In the genomic region with DNA sequence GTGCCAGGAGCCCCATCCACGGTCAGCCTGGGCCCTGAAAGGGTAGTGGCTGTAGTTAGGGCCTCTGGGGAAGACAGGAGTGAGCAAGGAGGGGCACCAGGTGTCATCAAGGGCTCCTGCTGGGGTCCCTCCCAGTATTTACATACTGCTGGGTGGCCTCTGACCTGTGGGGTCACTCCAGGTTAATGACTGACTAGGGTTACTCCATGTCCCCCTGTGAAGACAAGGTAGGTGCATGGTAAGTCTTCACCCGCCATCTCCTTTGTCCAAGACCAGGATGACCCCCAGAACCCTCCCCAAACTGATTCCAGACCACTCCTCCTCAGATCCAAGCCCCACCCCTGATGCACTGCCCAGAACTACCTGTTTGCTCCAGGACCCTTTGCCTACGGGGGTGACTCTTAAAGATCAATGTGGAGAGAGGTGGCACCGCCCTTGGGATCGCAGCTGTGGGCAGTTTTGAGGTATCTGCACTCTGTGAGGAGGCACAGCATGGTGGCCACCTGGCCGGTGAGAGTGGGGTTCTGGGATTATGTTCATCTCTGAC, we compare ENCODE assay signal across 11 mouse cellular contexts. TPM values are rescaled to one million over a fixed set of nuclear protein-coding genes. Genes with fewer than 3 reads are reported as not detected.
A peak's percentile ranks its signal among the peaks of the same experiment; 100 is the strongest.
DNase-seq lines count a peak whose midpoint lies in the region; ATAC-seq and TF ChIP-seq lines count a peak whose summit lies in the region.
"Had no signal": no experiment of that assay in that cellular context is flagged by ENCODE, and none has a peak within 500 bp of the region (broad histone marks: within the 10 kb centered on the region; RNA-seq: fewer than 3 reads in every experiment).

TSS of gene Gdf15 (minus strand) at position 111 of the 547 bp plus-strand sequence.

- H3K4me2 ChIP-seq in heart, embryonic 11.5 days, result peak within 1 kb of the TSS; percentile 31
- peak within 1 kb of the TSS; percentile 81; the same call in 1 of the 2 replicates for H3K4me2 ChIP-seq in lung, embryonic 15.5 days
- H3K4me2 ChIP-seq in embryonic facial prominence, embryonic 15.5 days (replicated peaks), result peak within 1 kb of the TSS; percentile 15; the same call in 1 of the 2 replicates

- ATAC-seq in heart, embryonic 11.5 days (replicated peaks; ENCODE audit: insufficient number of reproducible peaks, low FRiP score, low TSS enrichment), result no peak
- ATAC-seq in lung, embryonic 15.5 days (ENCODE audit: borderline replicate concordance, extremely low read depth, low FRiP score, low TSS enrichment), result no peak
- no peak for ATAC-seq in embryonic facial prominence, embryonic 15.5 days (ENCODE audit: insufficient number of reproducible peaks, low FRiP score, low TSS enrichment, low read depth)

- TF ChIP-seq POLR2A in small intestine, adult 2 months (IDR thresholded peaks at IDR 0.05; ENCODE audit: low read depth, low read length), result no peak

- no peak for TF ChIP-seq CTCF in small intestine, adult 2 months (IDR thresholded peaks at IDR 0.05; ENCODE audit: extremely low read depth, insufficient read length, insufficient replicate concordance, low read depth, low read length)

- H3K9ac ChIP-seq in heart, embryonic 11.5 days (ENCODE audit: low read depth, low read length), result 0 out of 2 replicates have a peak within 1 kb of the TSS, but pooled peaks have one; percentile 34
- H3K9ac ChIP-seq in lung, embryonic 15.5 days, result no peak within 1 kb of the TSS
- H3K9ac ChIP-seq in embryonic facial prominence, embryonic 15.5 days, result no peak within 1 kb of the TSS

- no peak for DNase-seq in heart, postnatal 25 days (ENCODE audit: low spot score)
- DNase-seq in lung, postnatal 14 days, result no peak
- DNase-seq in left cerebral cortex, postnatal 36 days (ENCODE audit: low spot score in 2 of 2), result no peak
- DNase-seq in cerebellum, postnatal 10 days, result no peak
- DNase-seq: lung, postnatal 10 days had no signal

- 0 out of 2 replicates have a peak within 1 kb of the TSS, but pooled peaks have one; percentile 5 for H3K4me3 ChIP-seq in heart, embryonic 11.5 days (ENCODE audit: low read depth, low read length)
- no peak within 1 kb of the TSS; the same call in 1 of the 2 replicates for H3K4me3 ChIP-seq in lung, embryonic 15.5 days
- no peak within 1 kb of the TSS for H3K4me3 ChIP-seq in embryonic facial prominence, embryonic 15.5 days (replicated peaks)
- H3K4me3 ChIP-seq in small intestine, adult 2 months (ENCODE audit: low read depth, low read length), result peak within 1 kb of the TSS; percentile 60
- H3K4me3 ChIP-seq: neural tube, embryonic 15.5 days had no signal

- peaks cover 34% of the 10 kb centered on the region for H3K4me1 ChIP-seq in heart, embryonic 11.5 days (ENCODE audit: control insufficient read depth, insufficient read depth, low read length)
- peaks cover 42% of the 10 kb centered on the region for H3K4me1 ChIP-seq in lung, embryonic 15.5 days
- H3K4me1 ChIP-seq in embryonic facial prominence, embryonic 15.5 days, result peaks cover 31% of the 10 kb centered on the region
- H3K4me1 ChIP-seq in small intestine, adult 2 months (ENCODE audit: control insufficient read depth, insufficient read depth, insufficient read length, low read length), result peaks cover 40% of the 10 kb centered on the region

- no peaks in the 10 kb centered on the region for H3K9me3 ChIP-seq in heart, embryonic 11.5 days (replicated peaks; ENCODE audit: control insufficient read depth, low read length)
- no peaks in the 10 kb centered on the region for H3K9me3 ChIP-seq in lung, embryonic 15.5 days
- no peaks in the 10 kb centered on the region for H3K9me3 ChIP-seq in embryonic facial prominence, embryonic 15.5 days (replicated peaks)
- H3K9me3 ChIP-seq: neural tube, embryonic 15.5 days had no signal

- intact Hi-C loops in heart, postnatal 25 days (cut with DNase I), result no loop called here
- intact Hi-C loops in left cerebral cortex, postnatal 36 days (cut with DNase I), result no loop called here

- peaks cover 13% of the 10 kb centered on the region for H3K27me3 ChIP-seq in heart, embryonic 11.5 days (ENCODE audit: control insufficient read depth, insufficient read depth, low read length)
- 0 out of 2 replicates have a peak, but pooled peaks cover 3% of the 10 kb centered on the region for H3K27me3 ChIP-seq in lung, embryonic 15.5 days
- peaks cover 11% of the 10 kb centered on the region for H3K27me3 ChIP-seq in embryonic facial prominence, embryonic 15.5 days
- no peaks in the 10 kb centered on the region for H3K27me3 ChIP-seq in small intestine, adult 2 months (ENCODE audit: control insufficient read depth, insufficient read depth, low read length)

- no peak within 1 kb of the TSS for H3K27ac ChIP-seq in heart, embryonic 11.5 days (ENCODE audit: low read depth, low read length)
- H3K27ac ChIP-seq in lung, embryonic 15.5 days, result no peak within 1 kb of the TSS
- no peak within 1 kb of the TSS for H3K27ac ChIP-seq in embryonic facial prominence, embryonic 15.5 days (replicated peaks)
- peak within 1 kb of the TSS; percentile 74 for H3K27ac ChIP-seq in small intestine, adult 2 months (ENCODE audit: insufficient read depth, low read depth, low read length)
- H3K27ac ChIP-seq: neural tube, embryonic 15.5 days had no signal

- H3K36me3 ChIP-seq in heart, embryonic 11.5 days (ENCODE audit: control insufficient read depth, insufficient read depth, low read length), result no peaks in the 10 kb centered on the region
- H3K36me3 ChIP-seq in lung, embryonic 15.5 days, result no peaks in the 10 kb centered on the region
- no peaks in the 10 kb centered on the region for H3K36me3 ChIP-seq in embryonic facial prominence, embryonic 15.5 days
- no peaks in the 10 kb centered on the region for H3K36me3 ChIP-seq in small intestine, adult 2 months (ENCODE audit: control insufficient read depth, insufficient read depth, low read length)
- H3K36me3 ChIP-seq: neural tube, embryonic 15.5 days had no signal

- 73% methylated on average over 6 of the region's 6 CpGs for WGBS in heart, embryonic 11.5 days (ENCODE audit: insufficient replicate concordance)
- 67% methylated on average over 6 of the region's 6 CpGs for WGBS in lung, embryonic 15.5 days
- WGBS in embryonic facial prominence, embryonic 15.5 days, result 67% methylated on average over 6 of the region's 6 CpGs
- whole genome bisulfite sequencing in small intestine, adult 2 months, result 84% methylated on average over 6 of the region's 6 CpGs

RNA-seq across cellular contexts. Expression of gene Gdf15, which starts in this region (rescaled TPM):
- polyA plus RNA-seq in heart, embryonic 11.5 days (2014; fragmentation: Nextera tagmentation; extraction: Ambion mirVana), result 0.26 and 0.37 TPM in 2 replicates
- total RNA-seq in heart, postnatal 25 days (2021), result under 1 TPM; 0.56 to 0.73 TPM
- 0.31 and 0.45 TPM in 2 replicates for polyA plus RNA-seq in lung, embryonic 15.5 days (2015; fragmentation: Nextera tagmentation; extraction: Ambion mirVana)
- polyA plus RNA-seq in embryonic facial prominence, embryonic 15.5 days (2015; fragmentation: Nextera tagmentation; extraction: Ambion mirVana), result 0.16 TPM in 2 replicates
- polyA plus RNA-seq in small intestine, adult 2 months (2012; rRNA removed), result 4.1 and 6.7 TPM in 2 replicates
- total RNA-seq in left cerebral cortex, postnatal 36 days (2021), result not detected
- polyA plus RNA-seq: embryonic facial prominence, embryonic 11.5 days had no signal

Comparison
In these comparisons a context has a peak if more than half of its experiments do, and no peak if none do; other contexts are left out.
1. H3K4me2 ChIP-seq: peak in every context shown above with its lines; median percentile 81 in lung, embryonic 15.5 days; 31 in heart, embryonic 11.5 days; 15 in embryonic facial prominence, embryonic 15.5 days.
2. H3K4me3 ChIP-seq: peak in heart, embryonic 11.5 days (single experiment) and small intestine, adult 2 months (single experiment); none in lung, embryonic 15.5 days (single experiment) and embryonic facial prominence, embryonic 15.5 days (single experiment).